Mouse (Mus musculus): ENCODE measurements around the gene Tmem234. TPM values are rescaled to one million over a fixed set of nuclear protein-coding genes. Genes with fewer than 3 reads are reported as not detected.
A peak's percentile ranks its signal among the peaks of the same experiment; 100 is the strongest.

Gene Tmem234
- total RNA-seq, 4 experiments from 2014 or later, result 77.3 to 91.3 (median 84.6) TPM

DNA sequence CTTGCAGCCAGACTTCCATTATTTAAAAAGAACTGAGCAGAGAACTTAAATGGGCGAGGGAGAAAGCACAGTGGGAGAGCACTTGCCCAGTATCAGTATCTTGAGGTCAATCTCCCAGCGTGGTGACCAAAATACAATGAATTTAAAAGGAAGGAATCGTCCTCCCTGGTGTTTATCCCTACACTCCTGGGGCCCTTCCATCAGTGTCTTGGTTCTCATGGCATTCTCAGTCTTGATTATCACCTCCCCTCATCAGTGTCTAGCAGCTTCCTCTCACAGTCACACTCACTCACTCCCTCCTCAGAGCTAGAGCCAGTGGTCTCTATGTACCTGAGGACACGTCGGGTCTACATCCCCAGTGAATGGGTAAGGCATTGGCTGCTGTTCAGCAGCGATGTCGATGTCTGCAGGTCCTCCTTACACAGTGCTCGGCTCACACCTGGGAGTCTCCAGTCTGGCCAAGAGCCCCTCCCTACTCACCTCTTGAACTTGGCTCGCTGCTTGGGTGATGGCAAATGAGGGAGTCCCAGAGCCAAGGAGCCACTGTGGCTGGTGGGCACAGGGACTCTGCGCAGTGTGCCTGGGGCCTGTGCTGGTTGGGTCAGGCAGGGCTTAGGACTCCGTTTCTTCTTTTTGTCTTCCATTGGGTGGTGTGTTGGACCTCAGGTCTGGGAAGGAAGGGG lies 21.8 kb downstream of the Tmem234 start:
- no peak for DNase-seq (ENCODE audit: low spot score in 2 of 2)

DNA sequence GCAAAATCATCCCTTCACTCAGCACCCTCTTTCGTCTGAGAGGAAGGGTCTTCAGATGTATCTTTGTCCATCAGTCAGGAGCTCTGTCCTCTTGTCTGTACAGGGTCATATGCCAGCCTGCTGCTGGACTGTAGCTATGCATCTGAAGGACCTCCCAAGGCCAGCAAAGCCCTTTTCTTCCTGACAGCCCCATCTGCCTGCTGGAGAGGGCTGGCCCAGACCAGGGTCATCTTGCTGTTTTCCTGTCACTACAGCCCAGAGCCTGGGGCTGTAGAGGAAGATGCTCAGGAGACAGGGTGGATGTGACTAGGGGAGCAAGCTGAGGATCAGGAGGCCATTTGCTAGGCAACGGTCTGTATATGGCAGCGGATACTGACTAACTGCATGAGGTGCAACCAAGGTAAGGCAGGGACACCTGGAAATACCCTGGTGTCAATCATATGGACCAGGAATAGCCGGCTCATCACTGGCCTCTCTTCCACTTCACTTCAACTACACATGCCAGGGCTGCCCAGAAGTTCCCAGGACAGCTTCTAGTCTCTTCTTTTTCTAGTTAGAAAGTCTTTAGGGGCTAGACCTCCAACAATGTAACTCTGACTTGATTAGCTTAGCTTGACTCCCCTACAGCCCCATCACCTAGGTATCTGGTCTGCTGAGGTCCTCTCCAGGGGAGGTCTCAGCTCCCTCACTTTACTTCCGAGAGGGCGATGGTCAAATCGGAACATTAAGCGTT lies 22.5 kb downstream of the Tmem234 start:
- DNase-seq (ENCODE audit: low spot score in 2 of 2), result no peak

DNA sequence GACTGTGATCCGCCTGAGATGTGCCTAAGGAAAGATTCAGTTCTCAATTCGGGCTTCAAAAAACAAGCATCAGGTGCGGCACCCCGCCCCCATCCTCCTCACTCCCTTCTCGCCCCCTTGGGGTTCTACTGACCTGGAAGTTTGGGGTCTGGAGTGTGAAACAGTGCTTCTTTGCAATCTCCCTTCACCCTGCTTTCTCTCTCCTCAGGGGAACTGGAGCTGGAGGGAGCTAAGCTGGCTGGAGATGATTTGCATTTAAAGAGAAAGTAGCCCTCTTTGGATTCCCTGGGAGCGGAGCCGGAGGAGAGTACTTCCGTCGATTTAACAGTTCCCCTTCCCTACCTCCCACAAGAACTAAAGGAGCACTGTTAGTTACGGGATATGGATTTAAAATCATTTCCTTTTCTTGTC lies 23.2 kb downstream of the Tmem234 start, which contains the start of gene Ccdc28b:
Gene Ccdc28b (minus strand): TSS at position 267 of the 411 bp plus-strand sequence.
- peak in 1 of 2 experiments; percentile 60 for DNase-seq (ENCODE audit: low spot score in 2 of 2)

DNA sequence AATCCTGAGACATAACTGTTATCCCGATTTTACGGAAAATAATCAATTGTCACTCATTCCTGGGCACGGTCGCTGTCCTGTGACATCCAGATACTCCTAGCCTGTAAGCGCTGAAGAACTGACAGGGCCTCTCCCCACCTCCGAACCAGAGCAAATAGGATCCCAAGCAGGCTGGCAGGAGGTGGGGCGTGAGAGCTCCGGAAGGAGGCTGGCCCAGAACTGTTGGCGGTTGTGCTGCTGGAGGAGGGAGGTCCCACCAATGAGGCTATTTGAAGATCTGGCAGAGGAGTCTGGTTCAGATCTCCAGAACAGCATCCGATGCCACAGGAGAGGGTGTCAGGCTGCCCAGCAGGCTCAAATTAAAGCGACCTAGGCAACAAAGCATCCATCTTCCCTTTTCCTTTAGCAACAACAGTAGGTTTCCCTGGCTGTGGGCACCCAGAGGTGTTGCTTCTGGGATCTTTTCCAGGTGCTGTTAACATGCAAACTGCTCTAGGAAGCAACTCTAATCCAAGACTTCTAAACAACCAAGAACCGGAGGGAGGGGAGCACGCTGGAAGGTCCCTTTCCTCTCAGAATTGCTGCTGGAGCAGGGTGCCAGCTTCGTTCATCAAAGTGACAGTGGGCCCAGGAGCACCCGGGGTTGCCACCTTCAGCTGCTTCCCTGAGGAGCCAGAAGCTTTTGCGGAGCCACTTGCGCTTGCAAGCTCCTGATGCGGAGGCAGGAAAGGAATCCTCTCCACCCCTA lies 24.0 kb downstream of the Tmem234 start:
- DNase-seq (ENCODE audit: low spot score in 2 of 2), result peak; percentile 88 to 93

DNA sequence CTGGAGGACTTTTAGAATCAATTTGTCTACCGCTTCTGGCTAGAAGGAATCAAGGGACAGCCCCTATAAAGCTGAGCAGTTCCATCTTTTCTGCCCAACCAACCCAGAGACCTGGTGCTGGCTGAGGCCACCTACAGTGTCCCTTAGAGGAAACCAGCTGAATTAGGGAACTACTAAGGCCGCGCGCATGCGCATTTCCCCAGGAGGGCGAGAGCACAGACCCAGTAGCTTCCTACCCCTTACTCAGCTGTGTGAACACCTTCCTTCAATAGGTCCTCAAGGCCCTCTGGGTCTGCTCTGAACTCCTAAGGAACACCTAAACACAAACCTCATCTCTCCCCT lies 24.5 kb downstream of the Tmem234 start:
- peak in 1 of 2 experiments; percentile 65 for DNase-seq (ENCODE audit: low spot score in 2 of 2)

DNA sequence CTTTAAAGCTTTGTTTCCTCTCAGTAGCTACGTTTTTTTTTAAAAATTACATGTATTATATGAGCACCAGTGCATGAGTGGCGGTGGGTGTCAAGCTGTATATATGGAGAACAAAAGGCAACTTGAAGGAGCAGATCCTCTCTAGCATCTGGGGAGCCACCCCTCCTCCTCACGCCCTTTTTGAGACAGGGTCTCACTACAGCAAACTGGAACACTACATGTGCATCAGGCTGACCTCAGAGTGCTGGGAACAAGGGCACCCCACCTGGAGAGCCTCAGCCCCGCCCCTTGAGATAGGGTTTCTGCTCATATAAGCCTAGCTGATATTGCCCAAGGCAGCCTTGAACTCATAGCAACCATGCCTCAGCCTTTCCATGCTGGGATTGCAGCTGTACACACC lies 25.0 kb downstream of the Tmem234 start:
- DNase-seq (ENCODE audit: low spot score in 2 of 2), result no peak

DNA sequence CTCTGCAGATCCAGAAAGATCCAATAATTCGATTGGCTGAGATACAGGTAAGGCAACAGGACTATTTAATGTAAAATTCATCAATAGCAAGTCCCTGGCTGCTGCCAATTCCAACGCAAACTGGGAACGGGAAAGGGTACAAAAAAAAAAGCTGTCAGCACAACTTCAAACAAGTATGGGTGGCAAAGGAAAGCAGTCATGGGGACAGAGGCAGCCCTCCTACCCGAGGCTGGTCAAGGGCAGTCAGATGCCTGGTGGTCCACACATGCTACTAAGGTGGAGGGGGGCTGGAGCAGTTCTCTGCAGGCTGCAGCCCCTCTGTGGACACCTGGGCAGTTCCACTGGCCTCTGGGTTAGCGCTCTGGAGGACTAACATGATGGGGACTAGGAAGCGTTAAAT lies 25.6 kb downstream of the Tmem234 start:
- no peak for DNase-seq (ENCODE audit: low spot score in 2 of 2)

DNA sequence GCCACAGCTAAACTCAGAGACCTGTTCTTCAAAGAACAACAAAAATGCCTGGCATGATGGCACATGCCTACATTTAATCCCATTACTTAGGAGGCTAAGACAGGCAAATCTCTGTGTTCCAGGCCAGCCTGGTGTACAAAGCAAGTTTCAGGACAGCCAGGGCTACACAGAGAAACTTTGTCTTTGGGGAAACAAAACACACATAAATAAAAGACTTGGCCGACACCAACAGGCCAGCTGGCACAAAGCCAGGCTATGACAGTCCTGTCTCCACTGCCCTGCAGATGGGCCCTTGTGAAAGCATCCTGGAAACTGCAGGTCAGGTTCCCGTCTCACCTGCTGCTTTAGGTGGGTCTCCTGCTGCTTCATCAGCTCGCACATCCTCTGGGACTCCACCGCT lies 30.5 kb downstream of the Tmem234 start:
- DNase-seq (ENCODE audit: low spot score in 2 of 2), result no peak

DNA sequence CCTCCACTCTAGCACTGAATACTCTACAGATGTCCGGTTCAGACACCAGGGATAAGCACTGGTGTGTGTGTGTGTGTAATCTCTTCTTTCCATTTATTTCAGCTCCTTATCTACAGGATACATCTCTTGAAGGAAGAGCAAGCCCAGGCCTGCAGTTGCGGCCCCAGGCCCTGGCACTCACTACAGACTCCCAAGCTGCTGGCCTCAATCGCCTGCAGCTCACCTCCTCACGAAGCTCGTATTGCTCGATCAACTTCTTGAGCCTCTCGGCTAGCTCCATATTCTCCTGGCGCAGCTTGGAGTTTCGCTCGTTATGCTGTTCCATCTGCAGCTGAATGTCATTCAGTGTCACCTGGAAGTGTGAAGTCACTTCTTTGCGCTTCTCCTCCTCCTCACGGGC lies 31.4 kb downstream of the Tmem234 start:
- DNase-seq (ENCODE audit: low spot score in 2 of 2), result no peak

DNA sequence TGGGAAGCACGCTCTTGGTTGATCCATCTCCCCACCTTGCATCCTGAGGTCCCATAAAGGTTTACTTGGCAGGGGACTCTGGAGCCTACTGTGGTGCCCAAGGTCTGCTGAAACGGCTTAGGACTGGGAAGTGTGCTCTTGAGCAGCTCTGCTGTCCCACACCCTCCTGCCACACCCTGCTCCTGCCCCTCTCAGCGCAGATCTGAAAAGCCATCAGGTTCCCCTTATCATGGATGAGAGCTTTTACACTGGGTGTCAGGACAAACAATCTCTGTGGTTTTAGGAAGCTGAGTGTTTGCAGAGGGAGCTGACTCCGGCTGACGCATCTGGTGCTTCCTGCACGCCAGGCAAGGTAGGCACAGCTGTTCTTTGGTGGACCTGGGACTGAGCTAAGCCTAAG lies 33.4 kb downstream of the Tmem234 start:
- DNase-seq (ENCODE audit: low spot score in 2 of 2), result no peak

DNA sequence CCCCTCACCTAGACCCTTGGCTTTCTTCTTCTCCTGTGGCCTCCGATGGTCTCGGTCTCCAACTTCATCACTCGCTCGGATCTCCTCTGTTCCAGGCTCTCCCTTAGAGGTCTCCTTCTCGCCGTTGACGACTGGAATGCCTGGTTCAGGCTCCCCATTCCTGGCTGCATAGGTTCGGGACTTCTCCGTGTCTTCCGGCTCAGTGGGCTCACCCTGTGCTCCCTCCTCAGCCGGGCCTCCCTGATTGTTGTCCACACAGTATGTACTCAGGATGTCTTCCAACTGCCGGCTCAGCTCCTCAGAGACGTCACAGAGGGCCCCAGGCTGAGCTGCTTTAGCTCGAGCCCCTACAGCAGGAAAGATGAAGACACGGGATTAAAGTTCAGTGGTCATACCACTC lies 38.8 kb downstream of the Tmem234 start:
- DNase-seq (ENCODE audit: low spot score in 2 of 2), result no peak

DNA sequence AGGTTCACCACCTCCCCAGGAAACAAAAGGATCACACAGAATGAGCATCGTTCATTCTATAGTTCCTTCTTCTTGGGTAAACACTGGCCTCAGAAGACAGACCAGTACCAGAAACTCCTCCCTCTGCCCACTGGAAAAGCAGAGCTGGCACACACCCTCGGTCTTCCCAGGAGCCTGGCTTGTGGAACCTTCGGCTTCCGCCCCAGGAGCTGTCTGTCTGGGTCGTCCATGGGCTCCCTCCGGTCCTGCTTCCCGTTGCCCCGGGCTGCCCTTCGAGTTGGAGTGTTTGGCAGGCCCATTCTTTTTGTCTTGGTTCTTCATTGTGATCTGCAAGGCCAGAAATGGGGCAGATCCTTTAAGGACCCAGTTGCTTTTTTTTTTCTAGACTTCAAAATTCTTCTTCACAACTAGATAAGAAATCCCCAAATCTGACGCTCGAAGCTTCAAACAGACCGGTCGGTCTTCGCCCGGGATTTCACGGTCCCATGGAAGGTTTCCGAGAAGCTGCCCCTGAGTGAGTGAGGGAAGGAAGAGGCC lies 39.7 kb downstream of the Tmem234 start:
- DNase-seq (ENCODE audit: low spot score in 2 of 2), result no peak

DNA sequence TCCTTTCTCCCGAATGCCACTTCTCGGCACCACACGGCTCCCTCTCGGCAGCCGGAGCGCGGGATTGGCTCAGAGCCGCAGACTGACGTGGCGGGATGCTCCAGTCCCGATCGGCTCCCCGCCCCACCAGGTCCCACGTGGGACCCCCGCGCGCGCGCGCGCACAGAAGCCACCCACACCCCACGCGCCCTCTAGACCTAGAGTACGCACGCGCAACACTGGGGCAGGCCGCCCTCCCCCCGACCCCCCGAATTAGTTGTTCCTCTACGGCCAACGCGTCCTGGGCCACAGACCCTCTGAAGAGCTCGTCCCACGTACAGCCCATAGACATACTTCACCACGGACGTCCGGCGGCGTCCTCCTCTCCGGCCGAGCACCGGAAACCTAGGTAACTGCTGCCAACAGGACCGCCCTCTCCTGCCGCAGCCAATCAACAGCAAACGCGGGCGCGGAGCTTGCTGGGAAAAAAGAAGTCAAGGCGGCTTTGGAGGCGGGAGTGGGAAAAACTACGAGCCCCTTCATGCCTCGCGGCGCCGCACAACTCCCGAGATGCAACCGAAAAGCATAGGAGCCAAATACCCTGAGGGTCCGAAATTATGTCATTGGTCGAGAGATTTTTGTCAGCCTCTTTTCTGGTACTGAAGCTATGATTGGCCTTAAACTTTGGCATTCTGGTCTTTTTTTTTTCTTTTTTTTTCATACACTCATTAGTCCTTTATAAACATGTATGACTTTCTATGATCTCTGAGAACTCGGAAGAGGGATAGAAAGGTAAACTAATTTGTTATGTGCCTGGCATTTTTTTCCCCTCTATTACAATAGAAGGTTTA lies 40.4 kb downstream of the Tmem234 start, which contains the start of gene Txlna:
Gene Txlna (minus strand): TSS at position 428 of the 830 bp plus-strand sequence.
- peak; percentile 97 to 98 for DNase-seq (ENCODE audit: low spot score in 2 of 2)

DNA sequence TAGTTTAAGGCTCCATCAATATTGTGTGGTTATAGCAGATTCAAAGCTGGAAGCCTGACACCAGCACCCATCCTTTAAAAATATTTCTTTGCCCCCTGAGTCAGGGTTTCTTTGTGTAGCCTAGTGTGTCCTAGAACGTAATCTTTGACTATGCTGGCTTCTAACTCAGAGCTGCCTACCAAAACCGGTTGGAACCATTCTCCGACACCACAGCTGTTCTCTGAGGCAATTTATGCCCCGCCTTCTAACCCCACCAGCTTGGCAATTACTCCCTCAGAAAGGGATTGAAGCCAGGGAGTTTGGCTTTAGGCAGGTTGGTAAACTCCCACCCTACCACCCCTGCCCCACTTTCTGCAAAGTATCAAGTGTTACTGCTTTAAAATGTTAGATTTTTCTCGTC lies 41.3 kb downstream of the Tmem234 start:
- no peak for DNase-seq (ENCODE audit: low spot score in 2 of 2)

DNA sequence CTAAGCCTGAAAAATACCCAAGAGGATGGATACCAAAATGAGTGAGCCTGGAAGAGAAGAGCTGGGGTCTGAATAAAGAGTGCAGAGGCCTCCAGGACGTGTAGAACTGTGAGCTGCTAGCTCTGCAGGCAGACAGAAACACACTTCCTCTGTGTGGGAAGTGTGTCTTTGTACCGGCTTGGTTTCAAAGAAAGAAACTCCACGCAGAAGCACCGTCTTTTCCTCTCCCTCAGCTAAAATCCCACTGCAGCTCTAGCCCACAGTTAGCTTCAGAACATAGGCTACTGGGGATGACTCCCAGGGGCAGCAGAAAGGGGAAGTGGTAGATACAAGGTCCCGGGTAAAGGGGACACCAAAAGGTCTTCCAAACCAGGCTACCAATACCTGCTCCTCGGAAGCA lies 44.7 kb downstream of the Tmem234 start:
- no peak for DNase-seq (ENCODE audit: low spot score in 2 of 2)

DNA sequence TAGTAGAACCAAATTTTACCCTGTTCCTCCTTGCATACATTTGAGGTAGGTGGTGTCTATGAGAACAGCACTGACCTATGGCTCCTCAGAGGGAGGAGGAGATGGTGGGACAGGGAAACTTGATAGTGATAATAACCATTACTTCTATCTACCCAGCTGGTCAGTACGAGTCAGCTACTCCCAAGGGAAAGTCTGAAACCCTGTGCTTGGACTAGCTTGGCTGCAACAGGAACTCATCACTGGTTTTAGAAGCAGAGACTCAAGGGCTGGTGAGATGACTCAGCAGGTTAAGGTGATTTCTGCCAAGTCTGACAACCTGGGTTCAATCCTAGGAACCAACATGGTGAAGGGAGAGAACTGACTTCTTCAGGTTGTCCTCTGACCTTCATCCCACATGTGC lies 48.2 kb downstream of the Tmem234 start:
- DNase-seq (ENCODE audit: low spot score in 2 of 2), result no peak

DNA sequence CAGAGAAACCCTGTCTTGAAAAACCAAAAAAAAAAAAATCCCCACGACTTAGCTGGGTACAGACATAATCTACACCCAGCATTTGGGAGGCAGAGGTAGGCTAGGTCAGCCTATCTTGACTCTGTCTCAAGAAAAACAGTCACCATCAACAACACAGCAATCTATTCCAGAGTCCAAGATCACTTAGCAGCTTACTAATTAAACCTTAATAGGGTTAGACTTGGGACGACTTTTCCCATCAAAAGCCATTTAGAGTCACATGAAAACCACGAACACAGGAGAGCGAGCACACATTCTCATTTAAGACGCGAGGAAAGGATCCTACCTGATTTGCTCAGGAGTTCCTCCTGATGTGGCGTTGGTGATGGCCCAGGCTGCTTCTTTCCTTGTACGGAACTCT lies 49.9 kb downstream of the Tmem234 start:
- DNase-seq (ENCODE audit: low spot score in 2 of 2), result no peak

DNA sequence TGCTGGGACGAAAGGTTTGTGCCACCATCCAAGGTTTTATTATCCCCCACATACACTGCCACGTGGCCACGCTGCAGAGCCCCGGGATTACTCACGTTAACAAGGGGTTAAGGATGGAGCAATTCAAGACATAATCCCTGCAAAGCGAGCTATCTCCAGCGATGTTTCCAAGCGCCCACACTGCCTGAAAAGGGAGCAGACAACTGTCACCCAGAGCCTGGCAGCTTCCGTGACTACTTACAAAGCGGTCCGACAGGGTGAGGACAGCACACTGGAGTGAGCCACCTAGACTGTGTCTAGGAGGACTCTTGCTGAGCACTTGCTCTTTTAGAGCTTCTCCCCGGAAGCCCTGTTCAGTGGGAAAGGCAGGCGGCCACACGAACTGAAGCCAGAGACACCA lies 54.3 kb downstream of the Tmem234 start:
- DNase-seq (ENCODE audit: low spot score in 2 of 2), result no peak

DNA sequence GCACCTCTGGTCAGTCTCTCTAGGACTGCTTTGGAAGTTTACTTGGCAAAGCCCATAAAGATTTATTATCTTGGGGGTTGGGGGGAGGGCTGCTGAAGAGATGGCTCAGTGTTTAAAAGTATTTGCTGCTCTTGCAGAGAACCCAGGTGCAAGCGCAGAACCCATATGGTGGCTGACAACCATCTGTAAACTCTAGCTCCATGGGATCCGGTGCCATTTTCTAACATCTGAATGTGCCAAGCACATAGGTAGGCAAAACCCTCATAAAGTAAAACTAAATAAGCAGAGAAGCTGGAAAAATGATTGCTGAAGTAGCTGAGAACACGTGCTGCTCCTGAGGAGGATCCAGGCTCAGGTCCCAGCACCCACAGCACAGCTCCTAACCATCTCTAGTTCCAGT lies 61.1 kb downstream of the Tmem234 start:
- peak; percentile 56 to 65 for DNase-seq (ENCODE audit: low spot score in 2 of 2)

DNA sequence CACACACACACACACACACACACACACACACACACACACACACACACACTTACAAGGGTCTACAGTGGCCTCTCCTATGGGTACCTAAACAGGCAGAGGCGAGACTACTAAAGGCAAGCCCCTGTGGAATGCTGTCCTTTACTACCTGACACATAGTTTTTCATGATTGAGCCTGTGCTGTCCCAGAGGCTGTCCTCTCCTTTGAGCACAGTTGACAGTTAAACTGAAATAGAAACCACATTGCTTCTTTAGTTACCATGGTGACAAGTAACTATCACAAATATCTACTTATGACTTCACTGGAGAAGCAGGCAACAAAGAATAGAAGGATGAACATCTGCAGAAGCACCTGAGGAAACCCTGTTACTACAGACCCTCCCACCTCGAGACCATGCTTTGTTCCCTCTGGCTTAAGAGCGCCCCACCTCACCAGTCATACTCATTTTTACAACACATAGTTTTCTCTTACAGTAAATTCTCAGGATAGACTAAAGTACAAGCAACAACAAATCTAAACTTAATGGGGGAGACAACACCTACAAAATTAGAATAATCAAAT lies 61.9 kb downstream of the Tmem234 start:
- DNase-seq (ENCODE audit: low spot score in 2 of 2), result no peak

All from layer of hippocampus, adult 8-10 months (tissue).